Mouse (Mus musculus) intestine, postnatal 0 days (tissue): ENCODE results near the gene Etv3. TPM values are rescaled to one million over a fixed set of nuclear protein-coding genes. Genes with fewer than 3 reads are reported as not detected.

Experiments
- ATAC-seq: fragments of 200-750 bp; cut with Nextera tagmentation; 2 replicates; pipeline ENCODE4 v1.8.0; 2017; ENCODE audit warnings: mild to moderate bottlenecking, moderate TSS enrichment, moderate library complexity
- H3K27ac ChIP-seq: fragments of 300-500 bp; sonication (generic); 2 replicates; pipeline ENCODE4 v1.5.1; 2014; ENCODE audit warnings: mild to moderate bottlenecking, low read depth, low read length, moderate library complexity
- H3K27me3 ChIP-seq: fragments of 300-500 bp; sonication (generic); replicated peaks from 2 replicates; pipeline ENCODE4 v1.6.1; 2014; ENCODE audit warnings: low read length, mixed read lengths; ENCODE audit not compliant: control insufficient read depth, insufficient read depth
- H3K36me3 ChIP-seq: fragments of 300-500 bp; sonication (generic); 2 replicates; pipeline ENCODE4 v1.6.1; 2014; ENCODE audit warnings: mild to moderate bottlenecking, moderate library complexity; ENCODE audit not compliant: control insufficient read depth, insufficient read depth
- H3K4me1 ChIP-seq: fragments of 300-500 bp; sonication (generic); replicated peaks from 2 replicates; pipeline ENCODE4 v1.6.1; 2014; ENCODE audit warnings: antibody characterized with exemption, low read length, mixed read lengths; ENCODE audit not compliant: control insufficient read depth, insufficient read depth
- H3K4me2 ChIP-seq: fragments of 300-500 bp; sonication (generic); replicated peaks from 2 replicates; pipeline ENCODE4 v1.6.1; 2014; ENCODE audit warnings: low read depth, mild to moderate bottlenecking, moderate library complexity
- H3K4me3 ChIP-seq: fragments of 300-500 bp; sonication (generic); 2 replicates; pipeline ENCODE4 v1.5.1; 2014; ENCODE audit warnings: low read depth, low read length
- H3K9ac ChIP-seq: fragments of 300-500 bp; sonication (generic); 2 replicates; pipeline ENCODE4 v1.6.1; 2014; ENCODE audit warnings: mild to moderate bottlenecking, low read depth, low read length
- H3K9me3 ChIP-seq: fragments of 300-500 bp; sonication (generic); 2 replicates; pipeline ENCODE4 v1.6.1; 2016; ENCODE audit warnings: mixed run types; ENCODE audit not compliant: control insufficient read depth
- CTCF ChIP-seq: sonication (generic); IDR thresholded peaks from 2 replicates; pipeline ENCODE4 v1.5.1; 2016; ENCODE audit warnings: low read depth, mild to moderate bottlenecking, control low read depth, antibody characterized with exemption, moderate library complexity
- whole genome bisulfite sequencing: fragments of 180-500 bp; shearing (Covaris S2); extraction: QIAGEN DNeasy Blood & Tissue Kit; methylation state at CpG from one replicate; pipeline ENCODE4 v1.1.7; 2014; 5-methylcytosine and 5-hydroxymethylcytosine counted together
- polyA plus RNA-seq: library from polyadenylated mRNA; unstranded; fragments of >200 nt; fragmentation: Nextera tagmentation; extraction: Ambion mirVana; gene quantifications from 2 replicates; pipeline ENCODE4 v1.2.1, GENCODE M21; 2015

The Etv3 gene
- polyA plus RNA-seq, 1 experiment from 2014 or later, result 9.5 TPM

GRCm38 (mm10) chr3:87499072-87499471 is 26.1 kb upstream of the Etv3 start:
- no peak for ATAC-seq
- no peaks in the 10 kb centered on the region for H3K9me3 ChIP-seq
- WGBS, result 16% methylated on average over 3 of the region's 3 CpGs

GRCm38 (mm10) chr3:87500088-87501055 is 24.8 kb upstream of the Etv3 start:
- H3K9ac ChIP-seq, result no peak overlapping the region
- 73% methylated on average over 24 of the region's 24 CpGs for WGBS
- H3K4me1 ChIP-seq, result no peaks in the 10 kb centered on the region
- H3K27ac ChIP-seq, result no peak overlapping the region
- H3K4me3 ChIP-seq, result no peak overlapping the region
- no peaks in the 10 kb centered on the region for H3K9me3 ChIP-seq
- H3K27me3 ChIP-seq, result no peaks in the 10 kb centered on the region
- no peaks in the 10 kb centered on the region for H3K36me3 ChIP-seq
- TF ChIP-seq CTCF, result no peak
- ATAC-seq, result no peak
- no peak overlapping the region for H3K4me2 ChIP-seq

More at GRCm38 (mm10) chr3:87499072-87499471, 26.1 kb upstream of the Etv3 start:
- H3K27ac ChIP-seq, result no peak overlapping the region
- H3K4me1 ChIP-seq, result no peaks in the 10 kb centered on the region
- no peak overlapping the region for H3K4me3 ChIP-seq
- H3K36me3 ChIP-seq, result no peaks in the 10 kb centered on the region
- H3K9ac ChIP-seq, result no peak overlapping the region
- no peak overlapping the region for H3K4me2 ChIP-seq
- H3K27me3 ChIP-seq, result no peaks in the 10 kb centered on the region
- TF ChIP-seq CTCF, result peak; percentile 98

GRCm38 (mm10) chr3:87501151-87501550 is 24.1 kb upstream of the Etv3 start:
- Histone ChIP-seq H3K36me3 (no peaks in the 10 kb centered on the region), H3K9me3 (no peaks in the 10 kb centered on the region), H3K27me3 (no peaks in the 10 kb centered on the region), H3K4me1 (no peaks in the 10 kb centered on the region), H3K4me2 (no peak overlapping the region), H3K27ac (no peak overlapping the region), H3K9ac (no peak overlapping the region), H3K4me3 (no peak overlapping the region)
- TF ChIP-seq CTCF, result no peak
- 54% methylated on average over 8 of the region's 8 CpGs for WGBS
- ATAC-seq, result no peak

GRCm38 (mm10) chr3:87502771-87503170 is 22.4 kb upstream of the Etv3 start:
- Histone ChIP-seq H3K27me3 (no peaks in the 10 kb centered on the region), H3K36me3 (no peaks in the 10 kb centered on the region), H3K4me1 (no peaks in the 10 kb centered on the region), H3K4me2 (no peak overlapping the region), H3K9me3 (no peaks in the 10 kb centered on the region), H3K4me3 (no peak overlapping the region), H3K27ac (no peak overlapping the region), H3K9ac (no peak overlapping the region)
- no peak for ATAC-seq
- no peak for TF ChIP-seq CTCF
- WGBS, result 84% methylated on average over 6 of the region's 6 CpGs

GRCm38 (mm10) chr3:87504330-87504729 is 20.9 kb upstream of the Etv3 start:
- Histone ChIP-seq H3K27ac (no peak overlapping the region), H3K4me1 (peaks cover 10% of the 10 kb centered on the region; the same call in 1 of the 2 replicates), H3K9me3 (no peaks in the 10 kb centered on the region), H3K27me3 (no peaks in the 10 kb centered on the region), H3K9ac (no peak overlapping the region), H3K36me3 (no peaks in the 10 kb centered on the region), H3K4me2 (no peak overlapping the region), H3K4me3 (no peak overlapping the region)
- 31% methylated on average over 7 of the region's 7 CpGs for WGBS
- ATAC-seq, result no peak
- TF ChIP-seq CTCF, result peak; percentile 93

- Histone ChIP-seq H3K27me3 (no peaks in the 10 kb centered on the region), H3K4me2 (no peak overlapping the region), H3K9me3 (no peaks in the 10 kb centered on the region), H3K4me3 (no peak overlapping the region), H3K27ac (no peak overlapping the region), H3K4me1 (peaks cover 15% of the 10 kb centered on the region; the same call in 1 of the 2 replicates), H3K9ac (no peak overlapping the region), H3K36me3 (no peaks in the 10 kb centered on the region)
- ATAC-seq, result no peak
- WGBS, result 42% methylated on average over 4 of the region's 4 CpGs
- no peak for TF ChIP-seq CTCF
Measured at GRCm38 (mm10) chr3:87504749-87505425, 20.3 kb upstream of the Etv3 start.
